ENCODE assay signal across 13 mouse cellular contexts in genomic region chr7:24445266-24445926, GRCm38 (mm10). TPM values are rescaled to one million over a fixed set of nuclear protein-coding genes. Genes with fewer than 3 reads are reported as not detected.
DNase-seq lines count a peak whose midpoint lies in the region; ATAC-seq and TF ChIP-seq lines count a peak whose summit lies in the region.
"Had no signal": no experiment of that assay in that cellular context is flagged by ENCODE, and none has a peak within 500 bp of the region (broad histone marks: within the 10 kb centered on the region; RNA-seq: fewer than 3 reads in every experiment).

No protein-coding gene starts in this region.

- peak; percentile 66 for DNase-seq in liver, postnatal 0 days
- DNase-seq in liver: no peak
- peak; percentile 56 to 65 for DNase-seq in lung, adult 18-20 months
- DNase-seq in naive thymus-derived CD4-positive, alpha-beta T cell, adult 2 months (ENCODE audit: low read depth): peak; percentile 67
- no peak for DNase-seq in forebrain, embryonic 10.5 days (ENCODE audit: extremely low spot score, low spot score)
- DNase-seq in thymus, postnatal 14 days: no peak
- DNase-seq in urinary bladder, postnatal 36 days (ENCODE audit: low spot score in 2 of 2): no peak
- DNase-seq: kidney, adult 2 months; liver, embryonic 13.5 days; right cerebral cortex, adult 18-20 months; thymus, postnatal 25 days had no signal

- WGBS in liver, postnatal 0 days (ENCODE audit: insufficient replicate concordance): 76% methylated on average over 9 of the region's 9 CpGs
- 90% methylated on average over 9 of the region's 9 CpGs for WGBS in intestine, embryonic 15.5 days
- WGBS in forebrain, embryonic 10.5 days: 93% methylated on average over 9 of the region's 9 CpGs

- peak overlapping the region; percentile 3; the same call in 1 of the 2 replicates for H3K4me2 ChIP-seq in liver, postnatal 0 days (ENCODE audit: low read depth, low read length)
- H3K4me2 ChIP-seq in intestine, embryonic 15.5 days (replicated peaks): no peak overlapping the region
- H3K4me2 ChIP-seq: heart, embryonic 15.5 days; liver, embryonic 13.5 days had no signal

- no peaks in the 10 kb centered on the region for H3K36me3 ChIP-seq in liver, postnatal 0 days (replicated peaks; ENCODE audit: insufficient read depth, low read length)
- H3K36me3 ChIP-seq in intestine, embryonic 15.5 days: no peaks in the 10 kb centered on the region
- H3K36me3 ChIP-seq in forebrain, embryonic 10.5 days (replicated peaks): no peaks in the 10 kb centered on the region
- H3K36me3 ChIP-seq: heart, embryonic 15.5 days; liver, embryonic 13.5 days had no signal

- no peak for TF ChIP-seq EP300 in liver, postnatal 0 days (IDR thresholded peaks at IDR 0.05; ENCODE audit: low read depth)

- H3K27me3 ChIP-seq in liver, postnatal 0 days (ENCODE audit: insufficient read depth, low read length): no peaks in the 10 kb centered on the region
- no peaks in the 10 kb centered on the region for H3K27me3 ChIP-seq in intestine, embryonic 15.5 days (replicated peaks)
- H3K27me3 ChIP-seq in forebrain, embryonic 10.5 days (ENCODE audit: poor library complexity, severe bottlenecking): no peaks in the 10 kb centered on the region
- H3K27me3 ChIP-seq: heart, embryonic 15.5 days had no signal

- H3K4me3 ChIP-seq in liver, postnatal 0 days (ENCODE audit: low read depth, low read length): no peak overlapping the region
- H3K4me3 ChIP-seq in intestine, embryonic 15.5 days (replicated peaks): no peak overlapping the region
- H3K4me3 ChIP-seq in forebrain, embryonic 10.5 days: no peak overlapping the region
- H3K4me3 ChIP-seq: heart, embryonic 15.5 days; liver, embryonic 13.5 days had no signal

- ATAC-seq in liver, postnatal 0 days: peak; percentile 23; the same call in 1 of the 2 replicates
- no peak for ATAC-seq in intestine, embryonic 15.5 days

- H3K27ac ChIP-seq in liver, postnatal 0 days (ENCODE audit: low read depth): peak overlapping the region; percentile 55
- H3K27ac ChIP-seq in intestine, embryonic 15.5 days: no peak overlapping the region
- H3K27ac ChIP-seq in forebrain, embryonic 10.5 days: no peak overlapping the region
- H3K27ac ChIP-seq: heart, embryonic 15.5 days; liver, embryonic 13.5 days had no signal

- peaks cover 11% of the 10 kb centered on the region for H3K4me1 ChIP-seq in liver, postnatal 0 days (ENCODE audit: insufficient read depth)
- H3K4me1 ChIP-seq in intestine, embryonic 15.5 days (replicated peaks): no peaks in the 10 kb centered on the region
- H3K4me1 ChIP-seq in forebrain, embryonic 10.5 days: no peaks in the 10 kb centered on the region

- no peaks in the 10 kb centered on the region for H3K9me3 ChIP-seq in liver, postnatal 0 days (ENCODE audit: low read length)
- H3K9me3 ChIP-seq in intestine, embryonic 15.5 days: no peaks in the 10 kb centered on the region
- H3K9me3 ChIP-seq in forebrain, embryonic 10.5 days: peaks cover 3% of the 10 kb centered on the region; the same call in 1 of the 2 replicates
- H3K9me3 ChIP-seq: heart, embryonic 15.5 days; liver, embryonic 13.5 days had no signal

- H3K9ac ChIP-seq in liver, postnatal 0 days (replicated peaks): no peak overlapping the region
- H3K9ac ChIP-seq in intestine, embryonic 15.5 days: no peak overlapping the region
- H3K9ac ChIP-seq: heart, embryonic 15.5 days; liver, embryonic 13.5 days had no signal

- no peak for TF ChIP-seq CTCF in liver, postnatal 0 days (IDR thresholded peaks at IDR 0.05; ENCODE audit: low read depth)

RNA-seq across cellular contexts. Expression of gene Irgc1, which starts 6.7 kb away (rescaled TPM):
- 0.18 and 0.28 TPM in 2 replicates for polyA plus RNA-seq in liver, postnatal 0 days (2015; fragmentation: Nextera tagmentation; extraction: Ambion mirVana)
- polyA plus RNA-seq in intestine, embryonic 15.5 days (2015; fragmentation: Nextera tagmentation; extraction: Ambion mirVana): not detected in 2 replicates
- polyA plus RNA-seq in forebrain, embryonic 10.5 days (2016; fragmentation: Nextera tagmentation; extraction: Ambion mirVana): not detected in 2 replicates
- polyA plus RNA-seq: heart, embryonic 15.5 days; liver, embryonic 13.5 days had no signal

RNA-seq across cellular contexts. Expression of gene Plaur, which starts 16.9 kb away (rescaled TPM):
- polyA plus RNA-seq in liver, postnatal 0 days (2015; fragmentation: Nextera tagmentation; extraction: Ambion mirVana): 9.3 and 10.8 TPM in 2 replicates
- polyA plus RNA-seq in intestine, embryonic 15.5 days (2015; fragmentation: Nextera tagmentation; extraction: Ambion mirVana): 8.7 and 10.5 TPM in 2 replicates
- 1.1 and 1.3 TPM in 2 replicates for polyA plus RNA-seq in forebrain, embryonic 10.5 days (2016; fragmentation: Nextera tagmentation; extraction: Ambion mirVana)

RNA-seq across cellular contexts. Expression of gene Cadm4, which starts 36.4 kb away (rescaled TPM):
- 0.17 and 0.46 TPM in 2 replicates for polyA plus RNA-seq in liver, postnatal 0 days (2015; fragmentation: Nextera tagmentation; extraction: Ambion mirVana)
- polyA plus RNA-seq in intestine, embryonic 15.5 days (2015; fragmentation: Nextera tagmentation; extraction: Ambion mirVana): 2.8 and 3.3 TPM in 2 replicates
- polyA plus RNA-seq in forebrain, embryonic 10.5 days (2016; fragmentation: Nextera tagmentation; extraction: Ambion mirVana): 9.3 and 10.0 TPM in 2 replicates

RNA-seq across cellular contexts. Expression of gene Smg9, which starts 46.0 kb away (rescaled TPM):
- 8.2 and 8.7 TPM in 2 replicates for polyA plus RNA-seq in liver, postnatal 0 days (2015; fragmentation: Nextera tagmentation; extraction: Ambion mirVana)
- 19.6 and 21.8 TPM in 2 replicates for polyA plus RNA-seq in intestine, embryonic 15.5 days (2015; fragmentation: Nextera tagmentation; extraction: Ambion mirVana)
- polyA plus RNA-seq in forebrain, embryonic 10.5 days (2016; fragmentation: Nextera tagmentation; extraction: Ambion mirVana): 26.5 and 28.5 TPM in 2 replicates

Comparison
In these comparisons a context has a peak if more than half of its experiments do, and no peak if none do; other contexts are left out.
1. DNase-seq: peak in liver, postnatal 0 days (single experiment), lung, adult 18-20 months (2 of 2) and naive thymus-derived CD4-positive, alpha-beta T cell, adult 2 months (single experiment); none in liver (single experiment), forebrain, embryonic 10.5 days (single experiment), thymus, postnatal 14 days (single experiment) and urinary bladder, postnatal 36 days (0 of 2).